Mouse (Mus musculus) gastrocnemius, adult 8-10 months (tissue): ENCODE measurements around the gene Ccer2. TPM values are rescaled to one million over a fixed set of nuclear protein-coding genes. Genes with fewer than 3 reads are reported as not detected.

Experiments used
- DNase-seq, 2 experiments: peaks; one replicate each; pipeline ENCODE4 v3.0.0; 2022; ENCODE audit warnings: low spot score in 2 of 2
- total RNA-seq, 4 experiments: library from RNA; stranded (reverse); gene quantifications; 2 replicates each; pipeline ENCODE4 v1.2.4; 2022

Gene Ccer2
- total RNA-seq, 4 experiments from 2014 or later = not detected

DNA sequence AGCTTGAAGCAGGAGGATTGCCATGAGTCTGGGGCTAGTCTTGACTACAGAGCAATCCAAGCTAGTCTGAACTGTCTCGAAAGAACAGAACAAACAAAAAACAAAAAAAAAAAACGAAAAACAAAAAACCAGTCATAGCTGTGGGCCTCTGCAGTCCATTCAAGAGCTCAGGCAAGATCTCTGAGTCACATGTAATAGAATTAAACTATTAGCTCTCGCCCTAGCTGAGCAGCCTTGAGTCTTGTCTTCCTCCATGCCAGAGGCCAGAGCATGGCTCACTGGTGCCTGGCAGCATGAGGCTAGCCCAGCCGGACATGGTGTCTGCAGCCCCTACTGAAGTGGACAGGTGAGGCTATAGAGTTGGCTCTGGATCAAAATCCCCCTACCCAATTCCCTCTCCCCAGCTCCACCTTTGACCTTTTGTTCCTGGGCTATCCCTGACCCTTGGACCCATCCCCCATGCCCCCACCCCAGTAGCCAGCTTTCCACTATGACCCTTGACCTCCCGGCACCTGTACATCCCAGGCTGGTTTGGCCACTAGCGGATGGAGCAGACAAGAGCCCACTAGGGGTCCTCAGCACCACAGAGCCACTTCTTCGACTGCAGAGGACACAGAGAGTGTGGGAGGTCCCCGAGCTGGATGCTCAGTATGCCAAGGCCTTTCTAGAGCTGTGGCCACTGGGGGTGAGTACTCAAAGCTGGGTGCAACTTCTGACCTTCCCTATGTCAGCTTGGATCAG lies 34.3 kb downstream of the Ccer2 start:
- DNase-seq = no peak

DNA sequence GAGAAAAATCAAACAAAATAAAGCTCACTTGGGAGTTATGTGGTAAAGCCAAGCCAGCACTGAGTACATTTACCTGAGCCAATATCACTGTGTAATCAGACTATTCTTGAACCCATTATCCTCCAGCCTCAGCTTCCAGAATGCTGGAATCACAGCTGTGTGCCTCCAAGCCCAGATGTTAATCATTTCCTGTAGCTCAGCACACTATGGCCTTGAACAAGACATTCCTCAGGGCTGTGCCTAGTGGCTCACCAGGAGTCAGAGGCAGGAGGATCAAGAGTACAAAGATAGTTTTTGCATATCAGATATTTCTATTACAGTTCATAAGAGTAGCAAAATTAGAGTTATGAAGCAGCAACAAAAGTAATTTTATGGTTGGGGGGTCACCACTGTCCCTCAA lies 35.7 kb downstream of the Ccer2 start:
- DNase-seq = no peak

DNA sequence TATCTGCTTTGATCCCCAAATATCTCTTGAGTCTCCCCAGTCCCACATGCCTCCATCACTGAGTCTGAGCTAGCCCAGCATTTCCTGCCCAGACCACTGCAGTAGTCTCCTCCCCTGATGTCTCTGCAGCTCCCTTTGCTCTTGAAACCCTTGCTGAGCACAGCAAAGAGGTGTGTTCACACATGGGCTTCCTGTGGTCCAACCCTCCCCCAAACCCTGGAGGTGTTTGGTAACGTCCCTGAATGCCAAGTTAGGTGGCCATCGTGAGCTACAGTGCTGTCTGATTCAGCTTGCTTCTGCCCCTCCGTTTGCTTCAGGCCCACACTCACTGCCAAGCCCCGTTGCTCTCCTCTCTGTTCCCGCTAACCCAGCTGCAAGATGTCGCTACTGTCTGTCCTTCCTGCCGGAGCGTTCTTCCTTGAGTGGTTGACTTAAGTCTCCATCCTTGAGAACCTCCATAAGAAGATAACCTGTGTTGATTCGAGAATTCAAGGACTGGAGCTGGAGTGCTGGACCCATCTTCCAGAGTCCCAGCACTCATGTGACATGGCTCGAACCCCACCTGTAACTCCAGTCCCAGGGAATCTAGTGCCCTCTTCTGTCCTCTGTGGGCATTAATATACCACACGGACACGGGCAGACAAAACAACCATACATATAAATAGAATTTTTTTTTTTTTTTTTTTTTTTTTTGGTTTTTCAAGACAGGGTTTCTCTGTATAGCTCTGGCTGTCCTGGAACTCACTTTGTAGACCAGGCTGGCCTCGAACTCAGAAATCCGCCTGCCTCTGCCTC lies 36.6 kb downstream of the Ccer2 start:
- no peak for DNase-seq

DNA sequence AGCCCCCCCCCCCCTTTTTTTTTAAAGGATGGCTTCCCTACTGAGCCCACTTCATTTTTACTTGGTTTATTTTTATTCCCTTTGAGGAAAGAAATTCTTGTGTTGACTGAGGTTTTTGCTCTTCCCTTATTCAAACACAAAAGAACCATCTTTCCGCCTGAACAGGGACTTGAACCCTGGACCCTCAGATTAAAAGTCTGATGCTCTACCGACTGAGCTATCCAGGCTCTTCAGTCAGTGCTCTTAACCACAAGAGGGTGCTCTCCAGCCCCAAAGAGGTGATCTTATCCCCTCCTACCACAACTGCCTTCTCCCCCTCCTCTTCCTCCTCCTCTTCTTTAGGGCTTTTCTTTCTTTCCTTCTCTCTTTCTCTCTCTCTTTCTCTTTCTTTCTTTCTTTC lies 37.9 kb downstream of the Ccer2 start:
- DNase-seq = no peak

DNA sequence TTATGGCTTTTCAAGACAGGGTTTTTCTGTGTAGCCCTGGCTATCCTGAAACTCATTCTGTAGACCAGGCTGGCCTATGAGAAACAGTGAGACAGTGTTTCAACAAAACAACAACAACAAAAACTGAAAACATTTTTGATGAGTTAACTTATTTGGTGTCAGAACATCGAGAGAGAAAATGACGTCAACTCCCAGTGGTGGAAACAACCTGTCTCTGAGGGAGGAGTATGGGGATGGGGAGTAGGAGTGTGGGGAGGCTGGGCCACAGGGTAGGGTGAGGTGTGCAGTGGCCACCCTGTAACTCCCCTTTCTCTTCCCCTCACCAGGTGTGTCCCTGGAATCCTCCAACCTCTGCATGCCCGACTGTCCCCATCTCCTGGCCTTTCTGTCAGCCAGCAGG lies 38.5 kb downstream of the Ccer2 start:
- no peak for DNase-seq

DNA sequence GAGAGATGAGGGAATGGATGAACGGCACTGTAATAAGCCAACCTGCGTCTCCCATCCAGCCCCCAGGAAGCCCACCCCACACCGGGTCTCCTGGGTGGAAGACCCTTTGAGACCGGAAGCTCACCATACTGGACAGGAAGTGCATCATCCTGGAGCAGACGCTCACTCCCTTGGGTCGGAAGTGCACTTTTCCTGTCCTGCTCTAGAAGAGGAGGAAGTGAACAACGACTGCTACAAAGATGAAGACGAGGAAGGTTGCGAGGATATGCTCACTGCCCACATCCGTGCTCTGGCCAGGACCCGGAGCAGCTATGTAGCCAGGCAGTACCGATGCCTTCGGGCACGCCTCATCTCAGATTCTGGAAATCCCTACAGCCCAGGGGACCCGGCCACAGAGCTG lies 39.9 kb downstream of the Ccer2 start:
- DNase-seq = no peak

DNA sequence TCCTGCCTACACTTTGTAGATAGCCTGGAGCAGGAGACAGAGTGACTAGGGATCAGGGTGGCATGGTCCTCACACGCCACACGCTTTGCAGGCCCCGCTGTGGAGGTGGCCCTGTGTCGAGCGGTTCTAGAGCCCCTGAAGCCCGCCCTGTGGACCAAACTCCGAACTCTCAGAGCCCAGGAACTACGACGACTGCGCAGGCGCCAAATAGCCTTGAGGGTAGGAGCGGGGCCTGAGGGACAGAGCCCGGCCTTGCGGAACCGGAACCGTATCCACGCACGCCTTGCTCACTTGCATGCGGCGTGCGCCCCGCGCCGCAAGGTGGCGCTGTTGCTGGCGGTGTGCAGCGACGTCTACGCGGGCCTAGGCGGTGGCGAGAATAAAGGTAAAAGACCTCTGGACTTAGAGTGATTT lies 40.6 kb downstream of the Ccer2 start:
- DNase-seq = peak; percentile 65 to 78

DNA sequence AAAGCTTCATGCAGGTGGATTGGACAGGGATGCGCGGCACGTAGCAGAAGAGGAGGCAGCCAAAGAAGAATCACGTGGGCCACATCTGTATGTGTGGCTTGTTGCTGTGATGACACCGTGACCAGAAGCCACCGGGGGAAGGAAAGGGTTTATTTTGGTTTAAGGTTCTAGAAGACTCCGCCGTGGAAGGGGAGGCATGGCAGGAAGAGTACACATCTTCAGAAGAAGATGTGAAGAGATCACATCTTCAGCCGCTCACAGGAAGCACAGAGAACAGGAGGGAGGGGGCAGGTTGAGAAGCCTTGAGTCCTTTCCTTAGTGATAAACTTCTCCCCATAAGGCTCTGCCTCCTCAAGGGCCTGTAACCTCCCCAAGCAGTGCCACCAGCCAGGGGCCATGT lies 44.0 kb downstream of the Ccer2 start:
- DNase-seq = no peak

DNA sequence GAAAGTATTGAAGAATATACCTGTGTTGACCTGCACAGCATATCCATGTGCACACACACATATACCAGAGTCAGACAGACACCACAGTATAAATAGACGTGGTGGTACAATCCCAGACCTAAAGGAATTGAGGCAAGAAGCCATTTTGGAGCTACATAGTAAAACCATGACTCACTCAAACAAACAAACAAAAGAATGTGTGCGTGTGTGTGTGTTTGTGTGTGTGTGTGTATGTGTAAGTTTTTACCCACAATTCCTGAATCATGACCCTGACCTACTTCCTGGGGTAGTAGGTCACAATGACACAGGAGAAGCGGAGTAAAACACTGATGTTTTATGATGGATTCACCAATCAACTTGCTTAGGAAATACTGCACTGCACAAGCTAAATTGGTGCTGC lies 45.5 kb downstream of the Ccer2 start:
- no peak for DNase-seq

DNA sequence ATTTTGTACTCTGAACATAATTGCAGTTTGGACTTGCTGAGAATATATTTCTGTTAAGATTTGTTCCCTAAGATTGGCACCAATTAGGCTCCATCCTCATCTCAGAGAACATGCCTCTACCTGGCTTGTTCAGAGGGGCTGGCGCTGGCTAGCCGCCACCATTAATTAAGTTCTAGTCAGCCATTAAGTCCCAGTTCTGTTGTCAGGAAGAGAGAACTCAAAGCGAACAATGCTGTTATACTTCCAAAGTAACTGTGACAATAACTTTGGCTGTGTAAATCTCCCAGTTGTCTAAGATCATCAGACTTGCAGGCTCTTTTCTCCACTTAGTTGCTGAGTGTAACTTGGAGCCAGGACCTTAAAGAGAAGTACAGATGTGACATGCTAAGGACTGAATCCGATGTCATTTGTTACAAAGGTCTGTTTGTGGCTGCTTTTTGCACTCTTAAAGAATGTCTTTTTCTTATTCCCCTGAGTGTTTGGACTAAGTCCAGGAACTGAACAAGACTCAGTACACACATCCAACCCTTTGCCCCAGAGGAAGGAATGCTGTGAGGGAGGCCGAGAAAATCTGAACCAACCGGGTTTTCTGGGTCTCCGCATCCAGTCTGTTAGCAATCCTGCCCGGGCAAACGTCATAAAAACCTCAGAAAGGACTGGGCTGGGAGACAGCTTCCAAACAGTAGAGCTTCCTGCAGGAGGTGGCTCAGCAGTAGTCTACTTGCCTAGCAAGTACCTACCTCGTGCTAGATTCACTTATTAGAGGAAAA lies 46.1 kb downstream of the Ccer2 start:
- no peak for DNase-seq

DNA sequence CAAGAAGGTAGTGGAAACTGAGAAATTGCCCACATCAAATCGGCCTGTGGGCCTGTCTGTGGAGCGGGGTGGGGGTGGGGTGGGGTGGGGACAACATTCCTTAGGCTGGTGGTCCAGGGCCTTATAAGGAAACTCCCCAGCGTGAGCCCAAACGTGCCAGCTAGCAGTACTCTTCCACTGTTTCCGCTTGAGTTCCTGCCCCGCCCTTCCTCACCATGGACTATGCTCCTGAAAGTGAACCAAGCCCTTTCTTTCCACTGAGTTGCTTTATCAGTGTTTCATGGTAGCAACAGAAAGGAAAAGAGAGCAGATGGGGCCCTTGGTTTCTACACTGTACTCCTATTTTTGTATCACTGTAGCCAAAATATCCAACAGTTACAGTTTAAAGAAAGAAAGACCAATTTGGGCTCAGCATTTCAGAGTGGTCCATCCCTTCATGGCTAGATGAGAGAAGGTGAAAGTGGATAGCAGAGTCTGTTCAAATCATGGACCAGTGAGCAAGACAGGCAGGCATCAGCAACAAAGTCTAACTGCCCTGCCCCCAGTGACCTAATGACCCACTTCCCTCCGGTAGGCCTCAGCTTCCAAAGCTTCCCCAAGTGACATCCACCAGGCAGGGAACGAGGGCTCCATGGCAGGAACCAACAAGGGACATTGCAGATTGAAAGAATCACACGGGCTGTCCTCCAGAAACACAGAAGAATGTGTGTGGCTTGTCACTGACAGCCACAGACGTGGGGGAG lies 47.0 kb downstream of the Ccer2 start:
- no peak for DNase-seq

DNA sequence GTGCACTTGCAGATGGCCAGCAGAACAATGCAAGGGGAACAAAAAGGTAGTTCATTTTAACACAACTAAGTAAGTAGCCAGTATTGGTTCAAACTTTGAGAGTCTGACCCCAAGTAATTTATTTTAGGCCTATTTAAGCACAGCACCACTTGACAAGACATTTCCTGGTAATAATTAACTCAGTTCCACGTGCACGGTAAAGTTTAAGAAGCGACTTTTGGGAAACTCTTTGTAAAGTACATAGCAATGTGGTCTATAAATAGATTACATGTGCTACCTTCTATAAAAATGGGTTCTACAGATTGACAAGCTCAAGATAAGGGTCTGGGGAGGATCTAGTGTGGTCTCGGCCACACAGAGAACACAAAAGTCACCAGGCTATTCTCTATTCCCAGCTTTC lies 47.8 kb downstream of the Ccer2 start:
- DNase-seq = no peak

DNA sequence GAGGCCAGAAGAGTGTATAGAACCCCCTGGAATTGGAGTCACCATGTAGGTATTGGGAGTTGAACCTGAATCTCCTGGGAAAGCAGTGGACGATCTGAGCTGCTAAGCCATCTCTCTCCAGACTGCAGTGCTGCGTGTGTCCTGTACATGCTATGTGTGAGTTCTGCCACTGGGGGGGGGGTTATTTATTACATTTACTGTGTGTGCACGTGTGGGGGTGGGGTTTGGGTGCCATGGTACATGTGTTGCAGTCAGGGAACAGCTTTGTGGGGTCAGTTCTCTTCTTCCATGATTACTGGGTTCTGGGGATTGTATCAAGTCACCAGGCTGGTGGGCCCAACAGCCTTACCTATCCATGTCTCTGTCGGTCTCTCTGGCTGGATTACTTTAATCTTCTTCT lies 50.9 kb downstream of the Ccer2 start:
- DNase-seq = no peak

DNA sequence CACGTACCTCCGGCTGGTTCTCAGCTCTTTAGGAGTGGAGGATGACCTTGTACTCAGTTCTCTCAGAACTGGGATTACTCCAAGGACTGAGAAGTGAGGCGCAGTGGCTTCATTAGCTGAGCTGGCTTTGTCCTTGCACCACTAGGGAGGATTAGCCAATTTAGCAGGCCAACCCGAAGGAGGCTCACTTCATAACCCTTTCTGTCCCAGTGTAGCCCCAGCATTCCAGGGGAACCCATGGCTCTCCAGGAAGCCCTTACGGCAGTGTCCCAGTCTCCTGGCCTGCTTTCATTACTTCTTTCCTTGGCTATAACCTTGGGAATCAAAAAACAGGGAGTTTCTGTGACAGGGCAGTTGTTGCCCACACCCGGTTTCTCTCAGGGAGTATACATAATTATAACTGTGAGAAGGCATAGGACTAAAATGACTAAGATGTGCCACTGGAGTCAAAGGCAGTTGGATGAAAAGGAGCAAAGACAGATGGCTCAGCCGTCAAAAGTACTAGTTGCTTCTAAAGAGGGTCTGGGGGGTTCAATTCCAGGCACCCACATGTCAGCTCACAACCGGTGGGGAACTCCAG lies 51.8 kb downstream of the Ccer2 start:
- peak in 1 of 2 experiments; percentile 36 for DNase-seq

DNA sequence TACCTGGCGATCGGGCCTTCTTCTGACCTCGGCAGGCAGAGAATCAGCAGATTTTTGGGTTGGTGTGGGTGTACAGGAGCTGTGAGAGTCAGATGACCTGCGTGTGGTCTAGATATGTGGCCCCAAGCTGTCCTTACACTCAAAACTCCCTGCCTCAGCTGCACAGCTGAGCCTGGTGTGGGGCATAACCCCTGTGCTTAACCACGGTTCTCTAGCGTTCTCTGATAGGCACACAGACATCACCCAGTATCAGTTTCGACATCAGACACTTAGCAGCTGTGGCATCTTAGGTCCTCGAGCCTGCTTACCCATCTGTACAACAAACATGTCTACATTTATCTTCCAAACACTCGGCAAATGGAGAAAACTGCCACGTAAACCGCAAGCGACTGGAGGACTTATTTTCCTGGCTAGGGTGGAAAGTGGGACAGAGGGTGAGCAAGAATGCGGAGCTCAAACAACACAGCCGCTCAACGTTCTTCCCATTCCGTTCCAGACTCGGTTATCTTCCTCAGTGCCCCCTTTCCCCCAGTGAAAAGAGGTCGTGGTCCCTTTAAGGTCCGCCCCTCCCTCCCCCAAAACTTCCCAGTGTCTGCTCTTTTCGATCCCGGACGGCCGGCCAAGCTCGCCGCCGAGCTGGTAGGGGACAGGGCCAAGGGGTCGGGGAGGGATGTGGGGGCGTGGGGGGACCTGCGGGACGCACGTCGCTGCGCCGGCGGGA lies 52.4 kb downstream of the Ccer2 start, which contains the start of gene Hnrnpl:
Hnrnpl (plus strand) TSS at position 321 of the 721 bp plus-strand sequence.
- DNase-seq = peak in 1 of 2 experiments; percentile 49

Other genes with a start within 250 kb of the Ccer2 start
- not detected for gene Ifnl2, start 245.7 kb upstream of the Ccer2 start, total RNA-seq
- not detected for gene Ifnl3, start 233.3 kb upstream of the Ccer2 start, total RNA-seq
- not detected for gene Sycn, start 215.3 kb upstream of the Ccer2 start, total RNA-seq
- not detected for gene Nccrp1, start 208.9 kb upstream of the Ccer2 start, total RNA-seq
- 10 to 100 TPM in 2 of 4 experiments, 1 to 10 TPM in 2; 8.9 to 11.9 (median 10.1) TPM for gene Samd4b, start 158.0 kb upstream of the Ccer2 start, total RNA-seq
- 1 to 10 TPM; 1.8 to 3.7 (median 2.9) TPM for gene Pak4, start 158.0 kb upstream of the Ccer2 start, total RNA-seq
- gene Acp7, start 124.8 kb upstream of the Ccer2 start, total RNA-seq = not detected
- gene Fbxo27, start 63.3 kb upstream of the Ccer2 start, total RNA-seq = under 1 TPM in 3 of 4 experiments, not detected in 1; 0.12 to 0.68 (median 0.13) TPM
- 1 to 10 TPM; 4.0 to 7.0 (median 5.6) TPM for gene Fbxo17, start 39.4 kb upstream of the Ccer2 start, total RNA-seq
- gene Mrps12, start 14.4 kb upstream of the Ccer2 start, total RNA-seq = 10 to 100 TPM; 36.1 to 42.4 (median 40.5) TPM
- 10 to 100 TPM; 12.3 to 13.5 (median 12.6) TPM for gene Sars2, start 14.2 kb upstream of the Ccer2 start, total RNA-seq
- 100 to 1,000 TPM in 1 of 4 experiments, 10 to 100 TPM in 3; 94.9 to 105 (median 96.4) TPM for gene Sirt2, start 10.6 kb downstream of the Ccer2 start, total RNA-seq
- 10 to 100 TPM; 28.5 to 34.2 (median 31.2) TPM for gene Nfkbib, start 11.3 kb downstream of the Ccer2 start, total RNA-seq
- gene Rinl, start 32.8 kb downstream of the Ccer2 start, total RNA-seq = under 1 TPM in 3 of 4 experiments, not detected in 1; 0.27 to 0.70 (median 0.56) TPM
- 100 to 1,000 TPM; 105 to 116 (median 109) TPM for gene Hnrnpl, start 52.4 kb downstream of the Ccer2 start, total RNA-seq
- gene Ech1, start 69.0 kb downstream of the Ccer2 start, total RNA-seq = 100 to 1,000 TPM; 222 to 343 (median 237) TPM
- gene Lgals4, start 77.7 kb downstream of the Ccer2 start, total RNA-seq = 1 to 10 TPM in 3 of 4 experiments, under 1 TPM in 1; 0.58 to 1.6 (median 1.4) TPM
- not detected for gene Lgals7, start 107.7 kb downstream of the Ccer2 start, total RNA-seq
- under 1 TPM in 1 of 4 experiments, not detected in 3; 0.11 TPM for gene Capn12, start 125.2 kb downstream of the Ccer2 start, total RNA-seq
- gene Actn4, start 206.2 kb downstream of the Ccer2 start, total RNA-seq = 10 to 100 TPM; 21.3 to 36.9 (median 28.2) TPM
- gene Eif3k, start 225.7 kb downstream of the Ccer2 start, total RNA-seq = 100 to 1,000 TPM; 130 to 143 (median 134) TPM
- under 1 TPM; 0.22 to 0.82 (median 0.41) TPM for gene Map4k1, start 225.9 kb downstream of the Ccer2 start, total RNA-seq